Mouse (Mus musculus) bone marrow, adult 2 months (tissue): ENCODE measurements around the gene Pak1.

ENCODE experiments used
- CTCF ChIP-seq: fragments of 200-500 bp; IDR thresholded peaks from 2 replicates; pipeline ENCODE4 v1.5.1; 2011; ENCODE audit warnings: low read length, control low read depth; ENCODE audit not compliant: control insufficient read depth, insufficient read depth
- POLR2A ChIP-seq: fragments of 200-500 bp; IDR thresholded peaks from 2 replicates; pipeline ENCODE4 v1.6.1; 2011; ENCODE audit warnings: low read depth, mild to moderate bottlenecking, control low read depth, low read length, borderline replicate concordance; ENCODE audit not compliant: control insufficient read depth

DNA sequence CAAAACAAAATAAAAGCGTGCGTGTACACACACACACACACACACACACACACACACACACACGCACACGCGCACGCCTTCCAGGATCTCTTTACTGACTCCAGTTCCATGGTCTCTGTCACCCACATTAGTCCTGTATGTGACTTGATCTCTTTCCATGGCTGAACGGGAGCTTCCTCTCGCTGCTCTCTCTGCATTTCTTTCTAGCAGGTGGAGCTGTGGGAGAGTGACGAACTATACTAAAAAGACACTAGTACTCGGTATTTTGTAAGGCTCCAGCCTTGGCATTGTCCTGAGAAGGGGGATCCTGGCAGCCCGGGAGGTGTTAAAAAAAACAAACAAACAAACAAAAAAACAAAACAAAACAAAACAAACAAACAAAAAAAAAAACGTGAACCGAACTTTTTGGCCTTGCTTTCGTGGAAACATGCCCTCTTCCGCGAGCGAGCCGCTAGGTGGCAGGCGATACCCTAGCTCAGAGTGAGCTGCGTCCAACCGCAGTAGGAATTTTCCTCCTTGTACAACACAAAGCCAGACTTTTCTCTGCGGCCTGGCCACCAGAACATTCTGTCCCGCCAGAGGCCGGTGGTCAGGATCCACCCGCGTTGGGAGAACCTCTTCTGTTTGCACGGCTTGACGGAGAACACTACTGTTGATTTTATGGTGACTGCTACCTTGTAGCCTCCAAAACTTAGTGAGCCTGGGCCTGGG, 40.4 kb upstream of the Pak1 start:
- TF ChIP-seq POLR2A (no peak), CTCF (peak; percentile 95)
